Mouse (Mus musculus): ENCODE data around the gene Maff. TPM values are rescaled to one million over a fixed set of nuclear protein-coding genes. Genes with fewer than 3 reads are reported as not detected.

Maff gene
- polyA plus RNA-seq, 1 experiment from 2014 or later: 2.2 TPM

DNA sequence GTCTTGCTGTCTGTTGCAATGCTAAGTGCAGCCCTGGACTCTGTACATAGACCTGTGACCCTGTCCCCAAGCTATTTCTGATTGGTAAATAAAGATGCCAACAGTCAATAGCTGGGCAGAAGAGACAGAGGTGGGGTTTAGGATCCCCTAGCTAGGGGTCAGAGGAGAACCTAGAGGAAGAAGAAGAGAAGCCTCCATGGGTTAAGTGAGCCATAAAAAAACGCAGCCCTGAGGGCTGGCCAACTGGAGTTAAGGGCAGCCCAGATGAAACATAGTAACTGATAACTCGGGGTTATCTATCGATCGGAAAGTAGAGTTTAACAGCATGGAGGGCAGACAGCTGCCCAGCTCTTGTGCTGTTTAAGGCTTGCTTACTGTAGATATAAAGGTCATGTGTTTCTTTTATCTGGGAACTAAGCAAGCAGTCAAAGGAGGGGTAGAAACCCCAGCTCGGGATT, 24.7 kb upstream of the Maff start:
- no peak overlapping the region for H3K9ac ChIP-seq (ENCODE audit: low read length)
- 76% methylated on average over 5 of the region's 5 CpGs for WGBS
- H3K36me3 ChIP-seq (ENCODE audit: control insufficient read depth, insufficient read depth, low read length): no peaks in the 10 kb centered on the region
- H3K27me3 ChIP-seq (ENCODE audit: control insufficient read depth, insufficient read depth, low read length): no peaks in the 10 kb centered on the region
- no peak overlapping the region for H3K4me2 ChIP-seq (ENCODE audit: low read depth, severe bottlenecking)
- H3K4me3 ChIP-seq (ENCODE audit: low read depth, low read length): no peak overlapping the region
- H3K9me3 ChIP-seq (ENCODE audit: control insufficient read depth, low read length): no peaks in the 10 kb centered on the region
- ATAC-seq (ENCODE audit: insufficient number of reproducible peaks, low FRiP score, low TSS enrichment, low read depth): no peak
- peaks cover 11% of the 10 kb centered on the region; the same call in 1 of the 2 replicates for H3K4me1 ChIP-seq (ENCODE audit: control insufficient read depth, insufficient read depth, low read length)
- DNase-seq (ENCODE audit: low spot score): no peak
- no peak overlapping the region for H3K27ac ChIP-seq (replicated peaks; ENCODE audit: low read depth, low read length)

DNA sequence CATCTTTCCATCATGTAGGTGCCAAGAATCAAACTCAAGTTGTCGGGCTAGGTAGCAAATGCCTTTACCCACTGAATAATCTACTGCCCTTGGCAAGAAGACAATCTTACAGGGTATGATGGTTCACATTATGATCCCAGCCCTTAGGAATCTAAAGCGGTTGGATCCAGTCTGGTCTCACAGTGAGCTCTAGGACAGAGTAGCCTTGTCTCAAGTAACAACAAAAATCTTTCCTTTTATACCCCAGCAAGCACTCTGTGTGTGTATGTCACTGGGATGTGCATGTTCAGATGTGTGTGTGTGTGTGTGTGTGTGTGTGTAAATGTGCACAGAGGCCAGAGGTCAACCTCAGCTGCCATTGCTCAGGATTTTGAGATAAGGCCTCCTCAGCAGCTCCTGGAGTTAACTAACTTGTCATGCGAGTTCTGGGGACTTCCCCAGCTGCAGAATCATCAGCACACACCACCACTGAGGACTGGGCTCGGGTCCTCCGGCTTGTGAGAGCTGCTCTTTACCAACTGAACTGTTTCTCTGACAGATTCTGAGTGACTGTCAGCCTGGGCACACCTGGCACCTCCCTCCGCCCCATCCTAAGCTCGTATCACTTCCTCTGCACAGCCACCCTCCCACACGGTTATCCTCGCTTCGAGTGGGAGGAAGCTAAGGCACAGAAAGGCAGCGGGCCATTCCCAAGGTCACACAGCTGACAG, 24.0 kb upstream of the Maff start:
- no peaks in the 10 kb centered on the region for H3K27me3 ChIP-seq (ENCODE audit: control insufficient read depth, insufficient read depth, low read length)
- peaks cover 14% of the 10 kb centered on the region for H3K4me1 ChIP-seq (ENCODE audit: control insufficient read depth, insufficient read depth, low read length)
- H3K9me3 ChIP-seq (ENCODE audit: control insufficient read depth, low read length): no peaks in the 10 kb centered on the region
- no peak overlapping the region for H3K4me3 ChIP-seq (ENCODE audit: low read depth, low read length)
- H3K9ac ChIP-seq (ENCODE audit: low read length): no peak overlapping the region
- no peak overlapping the region for H3K27ac ChIP-seq (replicated peaks; ENCODE audit: low read depth, low read length)
- DNase-seq (ENCODE audit: low spot score) (no peak), ATAC-seq (ENCODE audit: insufficient number of reproducible peaks, low FRiP score, low TSS enrichment, low read depth) (no peak)
- 75% methylated on average over 11 of the region's 11 CpGs for WGBS
- no peaks in the 10 kb centered on the region for H3K36me3 ChIP-seq (ENCODE audit: control insufficient read depth, insufficient read depth, low read length)
- H3K4me2 ChIP-seq (ENCODE audit: low read depth, severe bottlenecking): no peak overlapping the region

DNA sequence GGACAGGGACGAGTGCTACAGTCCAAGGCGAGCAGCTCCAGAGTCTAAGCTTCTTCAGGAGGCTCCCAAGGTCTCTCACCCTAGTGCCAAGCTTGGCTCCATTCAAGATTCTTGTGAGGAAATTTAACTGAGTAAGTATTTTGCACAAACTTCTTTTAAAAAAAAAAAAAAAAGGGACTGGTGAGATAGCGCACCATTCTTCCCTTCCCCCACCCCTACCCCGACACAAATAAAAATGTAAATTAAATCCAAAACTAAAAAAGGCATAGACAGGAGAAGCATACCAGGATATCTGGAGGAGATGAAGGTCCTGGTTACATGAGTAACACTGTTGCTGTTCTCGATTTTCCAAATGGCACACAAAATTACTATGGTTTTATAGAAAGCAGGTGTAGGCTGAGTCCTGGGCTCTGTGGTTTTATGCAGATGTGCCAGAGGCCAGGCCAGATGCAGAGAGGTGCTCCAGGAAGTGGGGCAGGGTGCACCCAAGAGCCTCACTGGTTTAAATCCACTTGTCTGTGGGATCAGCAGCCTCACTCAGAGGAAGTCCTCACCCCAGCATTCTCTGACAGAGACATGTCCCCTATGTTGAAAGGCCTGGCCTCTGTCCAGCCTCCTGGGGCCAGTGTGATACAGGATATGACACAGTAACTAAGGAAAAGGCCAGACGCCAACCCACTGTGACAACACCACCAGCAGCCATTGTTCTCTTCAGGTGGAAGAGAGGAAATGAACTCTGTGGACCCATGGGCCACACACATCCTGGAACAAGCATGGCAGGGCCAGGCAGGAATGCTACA, 23.2 kb upstream of the Maff start:
- no peak overlapping the region for H3K4me3 ChIP-seq (ENCODE audit: low read depth, low read length)
- no peaks in the 10 kb centered on the region for H3K9me3 ChIP-seq (ENCODE audit: control insufficient read depth, low read length)
- no peak overlapping the region for H3K9ac ChIP-seq (ENCODE audit: low read length)
- H3K4me2 ChIP-seq (ENCODE audit: low read depth, severe bottlenecking): no peak overlapping the region
- DNase-seq (ENCODE audit: low spot score) (no peak), ATAC-seq (ENCODE audit: insufficient number of reproducible peaks, low FRiP score, low TSS enrichment, low read depth) (no peak)
- 77% methylated on average over 6 of the region's 6 CpGs for WGBS
- no peaks in the 10 kb centered on the region for H3K27me3 ChIP-seq (ENCODE audit: control insufficient read depth, insufficient read depth, low read length)
- peaks cover 17% of the 10 kb centered on the region for H3K4me1 ChIP-seq (ENCODE audit: control insufficient read depth, insufficient read depth, low read length)
- no peaks in the 10 kb centered on the region for H3K36me3 ChIP-seq (ENCODE audit: control insufficient read depth, insufficient read depth, low read length)
- H3K27ac ChIP-seq (replicated peaks; ENCODE audit: low read depth, low read length): no peak overlapping the region

DNA sequence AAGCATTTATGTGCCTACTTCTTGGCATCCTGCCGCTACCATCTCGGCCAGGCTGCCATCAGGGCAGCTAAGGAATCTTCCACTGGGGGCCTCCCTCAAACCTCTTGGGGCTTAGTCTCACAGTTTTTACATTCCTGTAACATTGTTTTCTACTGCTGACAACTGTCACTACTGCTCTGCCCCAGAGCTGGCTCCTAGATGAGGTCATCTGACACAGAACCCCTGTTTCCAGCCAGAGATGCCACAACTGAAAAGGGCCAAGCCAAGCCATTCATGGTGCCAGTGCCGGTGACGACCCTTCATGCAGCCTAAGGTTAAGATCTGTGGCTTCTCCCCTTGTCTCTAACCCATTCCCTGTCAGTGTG, 22.6 kb upstream of the Maff start:
- no peak for ATAC-seq (ENCODE audit: insufficient number of reproducible peaks, low FRiP score, low TSS enrichment, low read depth)
- peak overlapping the region; percentile 1; the same call in 1 of the 2 replicates for H3K27ac ChIP-seq (replicated peaks; ENCODE audit: low read depth, low read length)
- 91% methylated on average over 4 of the region's 4 CpGs for WGBS

DNA sequence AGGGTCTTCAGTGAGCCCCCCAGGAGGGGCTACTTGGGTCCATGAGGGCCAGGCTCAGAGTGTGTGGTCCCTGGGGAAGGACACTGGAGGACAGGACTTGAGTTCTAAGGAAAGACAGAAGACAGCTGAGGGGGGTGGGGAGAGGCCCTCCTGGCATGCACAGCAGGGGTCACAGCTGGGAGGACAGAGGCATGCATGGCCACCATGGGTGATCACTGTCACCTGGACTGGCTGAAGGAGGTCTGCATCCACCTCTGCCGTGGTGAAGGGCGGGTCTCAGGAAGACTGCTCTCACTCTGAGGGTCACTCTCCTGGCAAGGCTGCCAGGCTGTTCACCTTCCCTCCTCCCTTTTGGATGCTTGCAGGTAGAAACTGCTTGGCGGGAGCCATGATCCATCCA, 22.0 kb upstream of the Maff start:
- Histone ChIP-seq H3K4me2 (ENCODE audit: low read depth, severe bottlenecking) (no peak overlapping the region), H3K4me1 (ENCODE audit: control insufficient read depth, insufficient read depth, low read length) (peaks cover 17% of the 10 kb centered on the region), H3K9me3 (ENCODE audit: control insufficient read depth, low read length) (no peaks in the 10 kb centered on the region), H3K27ac (replicated peaks; ENCODE audit: low read depth, low read length) (peak overlapping the region; percentile 1; the same call in 1 of the 2 replicates), H3K9ac (ENCODE audit: low read length) (no peak overlapping the region), H3K4me3 (ENCODE audit: low read depth, low read length) (no peak overlapping the region), H3K27me3 (ENCODE audit: control insufficient read depth, insufficient read depth, low read length) (no peaks in the 10 kb centered on the region), H3K36me3 (ENCODE audit: control insufficient read depth, insufficient read depth, low read length) (no peaks in the 10 kb centered on the region)
- ATAC-seq (ENCODE audit: insufficient number of reproducible peaks, low FRiP score, low TSS enrichment, low read depth) (no peak), DNase-seq (ENCODE audit: low spot score) (no peak)
- WGBS: 89% methylated on average over 3 of the region's 3 CpGs

More for the DNA sequence above, 22.6 kb upstream of the Maff start:
- H3K9ac ChIP-seq (ENCODE audit: low read length): no peak overlapping the region
- H3K27me3 ChIP-seq (ENCODE audit: control insufficient read depth, insufficient read depth, low read length): no peaks in the 10 kb centered on the region
- H3K4me3 ChIP-seq (ENCODE audit: low read depth, low read length): no peak overlapping the region
- DNase-seq (ENCODE audit: low spot score): no peak
- H3K4me2 ChIP-seq (ENCODE audit: low read depth, severe bottlenecking): no peak overlapping the region
- H3K4me1 ChIP-seq (ENCODE audit: control insufficient read depth, insufficient read depth, low read length): peaks cover 17% of the 10 kb centered on the region
- H3K9me3 ChIP-seq (ENCODE audit: control insufficient read depth, low read length): no peaks in the 10 kb centered on the region
- H3K36me3 ChIP-seq (ENCODE audit: control insufficient read depth, insufficient read depth, low read length): no peaks in the 10 kb centered on the region

DNA sequence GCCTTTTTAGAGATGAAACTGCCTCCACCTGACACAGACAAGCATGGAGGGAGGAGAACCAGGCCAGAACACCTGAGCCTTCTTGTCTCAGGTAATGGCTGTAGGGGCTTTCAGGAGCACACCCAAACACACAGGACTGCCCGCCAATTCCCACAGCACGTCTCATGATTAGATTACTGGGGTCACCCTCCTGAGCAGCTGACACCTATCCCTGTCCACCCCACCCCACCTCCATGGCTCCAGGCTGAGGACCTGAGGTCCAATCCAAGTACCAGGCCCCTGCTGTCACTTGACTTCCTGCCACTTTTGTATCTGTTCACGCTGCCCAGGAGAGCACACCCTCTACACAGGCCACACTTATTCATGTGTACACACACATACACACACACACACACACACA, 20.7 kb upstream of the Maff start:
- Histone ChIP-seq H3K4me3 (ENCODE audit: low read depth, low read length) (no peak overlapping the region), H3K4me2 (ENCODE audit: low read depth, severe bottlenecking) (no peak overlapping the region), H3K36me3 (ENCODE audit: control insufficient read depth, insufficient read depth, low read length) (no peaks in the 10 kb centered on the region), H3K9me3 (ENCODE audit: control insufficient read depth, low read length) (no peaks in the 10 kb centered on the region), H3K27ac (replicated peaks; ENCODE audit: low read depth, low read length) (no peak overlapping the region), H3K9ac (ENCODE audit: low read length) (no peak overlapping the region), H3K4me1 (ENCODE audit: control insufficient read depth, insufficient read depth, low read length) (peaks cover 17% of the 10 kb centered on the region), H3K27me3 (ENCODE audit: control insufficient read depth, insufficient read depth, low read length) (no peaks in the 10 kb centered on the region)
- DNase-seq (ENCODE audit: low spot score) (no peak), ATAC-seq (ENCODE audit: insufficient number of reproducible peaks, low FRiP score, low TSS enrichment, low read depth) (no peak)
- 80% methylated on average over 3 of the region's 3 CpGs for WGBS

DNA sequence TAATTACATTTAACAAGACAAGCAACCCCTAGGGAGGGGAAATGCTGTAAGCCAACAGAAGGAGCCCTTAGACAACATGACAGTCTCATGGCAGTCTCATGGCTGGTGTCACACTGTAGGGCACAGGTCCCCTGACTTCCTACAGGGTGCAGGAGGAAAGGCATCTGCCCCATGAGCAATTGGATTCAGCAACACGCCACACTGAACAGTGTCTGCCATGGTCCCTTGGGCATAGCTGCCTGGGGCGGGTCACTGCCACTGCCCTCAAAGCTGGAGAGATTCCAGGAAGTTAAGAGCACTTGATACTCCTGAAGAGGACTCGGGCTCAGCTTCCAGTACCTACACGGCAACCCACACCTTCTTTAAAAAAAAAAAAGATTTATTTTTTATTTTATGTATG, 20.2 kb upstream of the Maff start:
- no peaks in the 10 kb centered on the region for H3K9me3 ChIP-seq (ENCODE audit: control insufficient read depth, low read length)
- no peaks in the 10 kb centered on the region for H3K36me3 ChIP-seq (ENCODE audit: control insufficient read depth, insufficient read depth, low read length)
- H3K27me3 ChIP-seq (ENCODE audit: control insufficient read depth, insufficient read depth, low read length): no peaks in the 10 kb centered on the region
- no peak overlapping the region for H3K4me3 ChIP-seq (ENCODE audit: low read depth, low read length)
- 83% methylated on average over 4 of the region's 4 CpGs for WGBS
- no peak overlapping the region for H3K27ac ChIP-seq (replicated peaks; ENCODE audit: low read depth, low read length)
- H3K9ac ChIP-seq (ENCODE audit: low read length): no peak overlapping the region
- no peak overlapping the region for H3K4me2 ChIP-seq (ENCODE audit: low read depth, severe bottlenecking)
- ATAC-seq (ENCODE audit: insufficient number of reproducible peaks, low FRiP score, low TSS enrichment, low read depth) (no peak), DNase-seq (ENCODE audit: low spot score) (no peak)
- peaks cover 17% of the 10 kb centered on the region for H3K4me1 ChIP-seq (ENCODE audit: control insufficient read depth, insufficient read depth, low read length)

DNA sequence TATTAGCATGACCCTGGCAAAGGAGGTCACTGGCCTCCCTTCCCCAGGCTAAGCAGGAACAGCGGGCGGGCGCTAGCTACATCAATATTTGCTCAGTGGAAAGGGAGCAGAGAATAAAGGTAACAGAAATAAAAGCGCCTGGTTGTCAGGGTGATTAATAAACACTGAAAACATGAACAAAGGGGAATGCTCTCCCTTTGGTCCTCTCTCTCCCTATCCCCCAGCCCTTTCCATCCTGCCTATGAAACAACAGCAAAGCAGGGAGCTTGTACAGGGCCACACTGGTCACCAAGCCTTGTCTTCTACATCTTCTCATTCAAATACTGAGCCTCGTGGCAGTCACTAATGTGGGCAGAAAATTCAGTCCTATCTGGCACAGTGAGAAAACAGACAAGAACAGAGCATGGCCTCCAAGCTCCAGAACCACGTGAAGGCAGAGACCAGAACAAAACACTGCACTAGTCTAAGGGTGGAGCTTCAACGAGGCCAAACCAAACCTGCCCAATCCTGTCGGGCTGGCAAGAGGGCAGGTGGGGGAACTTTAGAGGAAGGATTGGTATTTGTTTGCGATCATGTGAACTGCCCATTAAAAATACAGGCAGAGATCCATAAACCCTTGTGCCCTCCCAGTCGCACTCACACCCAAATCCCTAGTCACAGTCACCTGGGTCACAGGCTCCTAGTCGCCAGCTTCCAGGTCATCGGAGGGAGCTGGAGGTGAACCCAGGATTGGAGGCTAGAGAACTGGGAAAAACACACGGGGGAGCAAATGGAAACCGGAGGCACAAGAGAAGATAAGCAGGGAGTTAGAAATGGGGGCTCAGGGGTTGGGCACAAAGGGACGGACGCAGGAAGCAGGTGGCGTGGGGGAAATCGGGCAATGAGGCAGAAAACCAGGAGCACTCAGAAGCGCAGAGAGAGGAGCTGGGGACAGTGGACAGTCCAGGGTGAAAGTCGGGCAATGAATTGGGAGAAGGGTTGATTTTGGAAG, 19.2 kb upstream of the Maff start:
- H3K9me3 ChIP-seq (ENCODE audit: control insufficient read depth, low read length): no peaks in the 10 kb centered on the region
- DNase-seq (ENCODE audit: low spot score): peak; percentile 60
- WGBS: 18% methylated on average over 20 of the region's 20 CpGs
- peak overlapping the region; percentile 75 for H3K27ac ChIP-seq (replicated peaks; ENCODE audit: low read depth, low read length)
- H3K4me2 ChIP-seq (ENCODE audit: low read depth, severe bottlenecking): peak overlapping the region; percentile 85
- H3K4me1 ChIP-seq (ENCODE audit: control insufficient read depth, insufficient read depth, low read length): peaks cover 17% of the 10 kb centered on the region
- peak overlapping the region; percentile 50 for H3K4me3 ChIP-seq (ENCODE audit: low read depth, low read length)
- no peaks in the 10 kb centered on the region for H3K27me3 ChIP-seq (ENCODE audit: control insufficient read depth, insufficient read depth, low read length)
- no peaks in the 10 kb centered on the region for H3K36me3 ChIP-seq (ENCODE audit: control insufficient read depth, insufficient read depth, low read length)
- no peak for ATAC-seq (ENCODE audit: insufficient number of reproducible peaks, low FRiP score, low TSS enrichment, low read depth)
- H3K9ac ChIP-seq (ENCODE audit: low read length): peak overlapping the region; percentile 69

Measured in limb, embryonic 11.5 days (tissue).